Mouse (Mus musculus): ENCODE measurements around the gene Cd3e.
"Not testable (repeated sequence)": the region's sequence is repeated elsewhere in the genome, so short reads cannot be mapped to it uniquely, and the experiment has no call there.

DNA sequence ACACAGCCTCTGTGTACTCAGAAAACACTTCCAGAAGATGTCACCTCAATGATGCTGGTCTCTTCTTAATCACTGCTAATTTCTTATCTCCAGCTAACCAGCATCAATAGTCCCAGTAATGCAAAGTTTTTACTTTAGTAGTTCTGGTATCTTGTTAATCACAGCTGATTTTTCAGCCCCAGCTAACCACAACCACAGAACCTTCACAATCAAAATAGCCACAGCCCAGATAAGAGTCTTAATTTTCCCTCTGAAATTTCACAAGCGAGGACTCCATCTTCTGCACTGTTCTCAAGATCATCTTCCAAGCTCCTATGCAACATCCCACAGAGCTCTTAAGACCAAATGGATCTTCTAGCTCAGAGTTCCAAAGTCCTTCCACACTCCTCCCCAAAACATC is 28.4 kb upstream of the Cd3e start:
- not testable (repeated sequence) for TF ChIP-seq GATA1, TAL1 (IDR thresholded peaks at IDR 0.05; ENCODE audit: low read length)
